Mouse (Mus musculus): ENCODE data around the gene Gpsm1.
"Not testable (repeated sequence)": the region's sequence is repeated elsewhere in the genome, so short reads cannot be mapped to it uniquely, and the experiment has no call there.

Gene Gpsm1

GRCm38 (mm10) chr2:26380871-26381270, 65.6 kb downstream of the Gpsm1 start:
- DNase-seq, result not testable (repeated sequence)

- no peak for DNase-seq
Observed at GRCm38 (mm10) chr2:26387713-26388112, 72.4 kb downstream of the Gpsm1 start.

DNA sequence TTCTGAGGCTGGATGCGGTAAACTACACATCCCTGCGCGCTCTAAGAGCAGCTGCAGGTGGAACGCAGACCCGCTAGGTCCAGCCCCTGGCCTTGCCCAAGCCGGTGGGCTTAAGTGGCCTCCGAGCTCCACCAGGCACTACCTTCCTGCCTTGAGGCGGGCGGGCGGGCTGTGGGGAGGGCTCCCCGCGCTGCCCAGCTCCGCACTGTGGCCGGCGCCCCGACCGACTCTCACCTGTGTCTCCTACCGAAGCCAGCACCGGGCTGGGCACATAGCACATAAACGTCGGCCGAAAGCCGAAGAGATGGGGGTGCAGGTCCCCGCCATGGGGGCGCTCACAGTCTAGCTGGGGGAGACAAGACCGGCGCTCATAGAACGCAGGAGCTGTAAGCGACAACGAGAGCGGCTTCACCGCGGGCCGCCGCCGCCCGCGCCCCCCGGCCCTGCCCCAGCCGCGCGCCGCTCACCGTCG, 73.4 kb downstream of the Gpsm1 start:
- no peak for DNase-seq

GRCm38 (mm10) chr2:26389154-26389690, 73.9 kb downstream of the Gpsm1 start, which contains the start of the genes Entr1 and Pmpca:
Gene Entr1, minus strand, starts transcription at chr2:26389316.
Gene Pmpca, plus strand, starts transcription at chr2:26389339.
- peak; percentile 90 for DNase-seq

DNA sequence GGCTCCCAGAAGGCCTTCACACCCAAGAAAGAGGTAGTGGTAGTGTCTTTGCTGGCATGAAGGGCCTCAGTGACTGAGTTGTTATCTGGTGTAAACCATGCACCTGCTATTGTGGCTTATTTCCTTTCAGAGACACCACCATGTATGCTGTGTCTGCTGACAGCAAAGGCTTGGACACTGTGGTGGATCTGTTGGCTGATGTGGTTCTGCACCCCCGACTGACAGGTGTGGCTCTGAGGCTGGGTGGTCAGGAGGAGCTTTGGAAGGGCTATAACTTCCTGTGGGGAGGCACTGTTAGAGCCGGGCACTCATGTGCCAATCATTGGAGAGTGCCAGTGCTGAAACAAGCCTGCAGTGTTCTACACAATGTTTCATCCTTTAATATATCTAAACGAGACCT, 75.6 kb downstream of the Gpsm1 start:
- no peak for DNase-seq

DNA sequence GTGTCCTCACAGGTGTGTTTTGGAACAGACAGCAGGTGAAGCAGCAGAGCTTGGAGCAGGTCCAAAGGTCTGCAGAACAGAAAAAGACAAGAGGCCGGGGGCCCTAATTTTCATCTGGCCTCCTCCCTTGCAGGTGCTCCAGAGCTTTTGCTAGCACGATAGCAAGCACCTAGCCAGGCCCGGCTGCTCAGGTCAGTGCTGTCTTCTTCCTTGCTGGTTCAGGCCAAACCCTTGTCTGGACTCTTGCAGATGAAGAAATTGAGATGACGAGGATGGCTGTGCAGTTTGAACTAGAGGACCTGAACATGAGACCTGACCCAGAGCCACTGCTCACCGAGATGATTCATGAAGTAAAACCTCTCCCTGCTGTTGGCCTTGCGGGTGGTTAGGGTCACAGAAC, 76.3 kb downstream of the Gpsm1 start:
- DNase-seq, result no peak
